Mouse (Mus musculus): ENCODE data around the gene Olfr589.
"Not testable (repeated sequence)": the region's sequence is repeated elsewhere in the genome, so short reads cannot be mapped to it uniquely, and the experiment has no call there.

Gene Olfr589

DNA sequence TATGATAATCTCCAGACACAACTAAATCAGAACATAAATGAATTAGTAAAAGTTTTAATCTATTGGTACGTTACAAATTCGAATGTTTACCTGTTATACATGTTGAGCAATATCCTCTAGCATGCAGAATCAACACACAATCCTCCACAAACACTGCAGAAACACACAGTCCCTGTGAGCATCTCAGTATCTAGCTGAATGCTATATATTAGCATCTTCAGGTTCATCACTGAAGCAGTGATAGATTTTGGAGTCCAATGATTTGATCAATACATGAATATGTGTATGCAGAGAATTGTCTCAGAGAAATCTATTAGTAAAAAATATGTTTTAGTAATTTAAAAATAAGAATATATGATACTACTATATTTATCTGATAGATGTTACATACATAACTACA lies at the start of gene Olfr589:
TSS of gene Olfr589 (minus strand) at position 101 of the 400 bp plus-strand sequence.
- DNase-seq (ENCODE audit: low spot score in 2 of 2): no peak

GRCm38 (mm10) chr7:103184503-103184902 lies 28.3 kb upstream of the Olfr589 start, which contains the start of gene Olfr592:
TSS of gene Olfr592 (plus strand) at chr7:103184803.
- not testable (repeated sequence) for DNase-seq (ENCODE audit: low spot score in 2 of 2)

DNA sequence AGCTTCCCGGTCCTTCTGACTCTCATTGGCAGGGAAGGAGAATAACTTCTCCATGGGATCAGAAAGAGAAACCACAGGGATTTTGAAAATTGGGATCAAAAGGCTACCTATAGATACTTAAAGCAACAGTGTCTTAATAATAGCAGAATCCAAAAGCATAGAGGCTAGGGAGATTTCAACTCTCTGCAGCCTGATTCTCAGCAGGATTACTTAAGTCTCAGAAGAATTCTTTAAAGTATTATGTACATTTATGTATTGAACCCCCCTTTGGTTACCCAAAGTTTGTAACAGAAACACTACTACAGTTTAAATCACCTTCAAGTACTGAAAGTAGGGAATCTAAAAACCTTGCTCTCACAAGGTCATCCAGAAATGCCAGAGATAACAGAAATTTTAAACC lies 22.1 kb upstream of the Olfr589 start, which contains the start of gene Olfr591:
TSS of gene Olfr591 (minus strand) at position 101 of the 400 bp plus-strand sequence.
- DNase-seq (ENCODE audit: low spot score in 2 of 2): no peak

DNA sequence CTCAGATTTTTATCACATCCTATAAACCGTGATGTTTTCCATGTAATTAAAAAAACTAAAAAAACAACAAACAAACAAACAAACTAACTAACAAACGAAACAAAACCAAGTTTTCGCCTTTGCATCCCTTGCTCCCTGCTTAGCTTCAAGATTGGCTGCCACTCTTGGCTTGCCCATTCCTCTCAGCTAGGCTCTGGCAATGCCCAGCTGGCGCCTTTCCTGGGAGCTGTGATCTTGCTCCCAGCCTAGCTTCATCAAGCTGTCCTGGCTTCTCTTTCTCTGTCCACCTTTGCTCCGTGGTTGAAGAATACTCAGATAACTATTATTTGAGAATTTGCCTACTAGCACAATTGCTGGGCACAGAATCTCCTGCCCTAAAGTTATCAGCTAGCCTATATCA lies 13.5 kb upstream of the Olfr589 start:
- no peak for DNase-seq (ENCODE audit: low spot score in 2 of 2)

DNA sequence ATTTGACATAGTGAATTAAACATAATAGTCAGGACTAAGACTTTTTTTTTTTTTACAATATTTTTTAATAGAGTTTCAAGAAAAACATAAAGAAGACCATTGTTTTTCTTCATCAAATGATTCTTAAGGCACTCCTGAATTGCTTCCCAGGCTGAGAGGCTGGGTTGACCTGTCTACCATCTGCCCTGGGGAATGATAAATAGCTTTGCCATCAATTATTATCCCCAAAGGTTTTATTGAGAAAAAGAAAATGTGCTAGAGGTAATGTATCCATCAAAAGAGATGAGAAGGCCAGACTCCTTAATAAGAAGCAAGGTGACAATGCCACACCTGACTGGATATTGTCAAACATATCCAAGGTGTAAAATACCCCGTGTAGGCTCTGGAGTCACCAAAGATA lies 15.6 kb downstream of the Olfr589 start, which contains the start of gene Olfr588-ps1:
TSS of gene Olfr588-ps1 (plus strand) at position 301 of the 400 bp plus-strand sequence.
- DNase-seq (ENCODE audit: low spot score in 2 of 2): no peak

- DNase-seq (ENCODE audit: low spot score in 2 of 2): no peak
Observed at GRCm38 (mm10) chr7:103125538-103125937, 30.6 kb downstream of the Olfr589 start, which contains the start of gene Olfr586. TSS of gene Olfr586 (minus strand) at chr7:103125638.

- no peak for DNase-seq (ENCODE audit: low spot score in 2 of 2)
Observed at GRCm38 (mm10) chr7:103119406-103119805, 36.8 kb downstream of the Olfr589 start.
